Mouse (Mus musculus): ENCODE measurements around the gene Ubtd2.

Ubtd2 gene

GRCm38 (mm10) chr11:32518770-32519169 lies 63.6 kb downstream of the Ubtd2 start:
- no peak for DNase-seq (ENCODE audit: low spot score in 2 of 2)

DNA sequence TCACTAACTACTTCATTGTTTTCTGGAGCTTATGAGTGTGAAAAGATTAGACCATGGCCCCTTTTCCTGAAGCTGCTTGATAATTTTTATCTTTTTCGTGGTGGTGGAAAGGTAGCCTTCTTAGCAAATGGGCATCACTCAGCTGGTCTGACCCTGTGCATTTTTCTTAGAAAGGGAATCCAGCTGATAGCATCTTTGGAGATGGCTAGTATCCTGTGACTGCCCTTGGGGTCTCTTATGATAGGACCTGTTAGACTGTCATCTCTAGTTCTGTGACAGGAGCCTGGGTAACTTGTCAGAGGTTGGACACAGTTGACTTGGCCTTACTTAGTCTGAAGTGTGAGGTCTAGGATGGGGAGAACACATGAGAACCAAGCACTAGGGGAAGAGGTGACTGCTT lies 64.2 kb downstream of the Ubtd2 start:
- no peak for DNase-seq (ENCODE audit: low spot score in 2 of 2)

DNA sequence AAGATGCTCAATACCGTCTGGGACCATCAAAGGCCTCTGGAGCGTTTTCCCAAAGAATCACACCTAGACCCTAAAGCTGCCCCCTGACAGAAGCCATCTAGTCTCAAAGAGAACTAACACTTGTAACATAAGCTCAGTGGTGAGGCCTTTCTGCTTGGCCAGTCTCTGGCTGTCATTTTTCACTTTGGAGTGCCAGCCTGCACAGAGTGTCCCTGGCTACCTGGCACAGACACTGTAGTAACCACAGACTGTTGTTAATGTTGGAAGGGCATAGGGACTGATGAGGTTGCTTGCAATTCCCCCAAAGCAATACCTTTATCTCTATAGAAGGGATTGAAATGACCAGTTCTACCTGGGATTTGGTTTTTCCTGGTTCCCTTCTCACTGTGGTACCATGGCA lies 66.1 kb downstream of the Ubtd2 start:
- DNase-seq (ENCODE audit: low spot score in 2 of 2), result no peak

DNA sequence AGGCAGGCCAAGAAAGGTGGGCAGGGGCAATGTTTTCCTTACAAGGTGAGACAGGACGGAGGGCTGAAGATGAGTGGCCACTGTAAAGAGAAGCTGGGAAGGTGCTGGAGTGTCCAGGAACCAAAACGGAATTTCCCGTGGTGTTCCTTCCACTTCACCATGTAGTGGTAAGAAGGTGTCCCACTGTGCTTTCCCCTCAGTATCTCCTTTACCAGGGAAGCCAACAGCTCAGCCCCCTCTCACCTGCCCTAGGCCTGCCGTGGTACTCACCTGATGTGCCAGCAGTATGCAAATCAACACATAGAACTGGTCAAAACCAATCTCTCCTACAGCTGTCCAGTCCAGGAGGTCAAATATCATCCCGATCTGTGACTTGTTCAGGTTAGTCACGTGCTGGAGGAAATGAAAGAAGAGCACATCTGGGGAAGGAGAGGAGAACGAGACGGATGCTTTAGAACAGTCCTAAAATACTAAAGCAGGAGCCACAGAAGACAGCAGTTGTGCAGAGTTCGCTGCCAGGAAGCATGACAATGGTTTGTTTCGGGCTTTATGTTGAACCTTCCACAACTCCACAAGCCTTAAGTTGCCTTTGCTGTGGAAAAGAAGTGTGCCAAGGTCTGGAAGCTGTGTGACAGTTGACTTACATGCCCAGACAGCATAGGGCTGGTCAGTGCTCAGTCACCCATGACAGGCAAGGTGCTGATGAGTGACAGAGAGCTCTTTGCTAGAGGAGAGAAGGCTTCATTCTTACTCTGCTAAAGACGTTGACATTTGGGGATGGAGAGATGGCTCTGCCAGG lies 69.2 kb downstream of the Ubtd2 start:
- no peak for DNase-seq (ENCODE audit: low spot score in 2 of 2)

DNA sequence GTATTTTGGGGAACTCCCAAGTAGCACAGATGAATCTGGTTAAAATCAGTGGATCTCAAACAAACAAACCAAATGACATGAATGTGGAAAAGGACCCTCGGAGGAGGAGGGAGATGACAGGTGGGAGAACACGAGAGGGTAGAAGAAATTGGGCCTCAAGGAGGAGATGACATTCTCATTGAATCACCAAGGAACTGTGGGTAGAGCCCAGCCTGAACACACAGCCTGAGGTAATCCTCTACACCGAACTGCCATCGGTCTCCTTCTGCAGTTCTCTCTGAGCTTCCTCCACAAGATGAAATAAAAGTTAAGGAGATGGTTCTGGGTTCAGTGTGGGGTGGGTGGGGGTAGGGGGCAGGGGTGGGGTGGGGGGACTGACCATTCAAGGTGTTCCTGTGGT lies 71.8 kb downstream of the Ubtd2 start:
- DNase-seq (ENCODE audit: low spot score in 2 of 2), result no peak

DNA sequence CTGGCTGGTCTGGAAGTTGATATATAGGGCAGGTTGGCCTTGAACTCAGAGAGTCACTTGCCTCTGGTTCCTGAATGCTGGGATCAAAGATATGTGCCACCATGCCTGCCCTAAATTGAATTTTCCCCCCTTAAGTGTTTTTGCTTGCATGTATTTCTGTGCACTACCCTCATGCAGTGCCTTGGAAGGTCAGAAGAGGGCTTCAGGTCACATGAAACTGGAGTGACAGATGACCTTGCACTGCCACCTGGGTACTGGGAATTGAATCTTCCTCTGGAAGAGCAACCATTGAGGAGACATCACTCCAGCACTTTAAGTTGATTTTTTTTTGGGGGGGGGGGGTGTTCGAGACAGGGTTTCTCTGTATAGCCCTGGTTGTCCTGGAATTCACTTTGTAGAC lies 75.0 kb downstream of the Ubtd2 start:
- no peak for DNase-seq (ENCODE audit: low spot score in 2 of 2)

GRCm38 (mm10) chr11:32531871-32532764 lies 76.9 kb downstream of the Ubtd2 start, which contains the start of gene Efcab9:
Gene Efcab9, minus strand, starts transcription at chr11:32532081.
- DNase-seq (ENCODE audit: low spot score in 2 of 2), result no peak

DNA sequence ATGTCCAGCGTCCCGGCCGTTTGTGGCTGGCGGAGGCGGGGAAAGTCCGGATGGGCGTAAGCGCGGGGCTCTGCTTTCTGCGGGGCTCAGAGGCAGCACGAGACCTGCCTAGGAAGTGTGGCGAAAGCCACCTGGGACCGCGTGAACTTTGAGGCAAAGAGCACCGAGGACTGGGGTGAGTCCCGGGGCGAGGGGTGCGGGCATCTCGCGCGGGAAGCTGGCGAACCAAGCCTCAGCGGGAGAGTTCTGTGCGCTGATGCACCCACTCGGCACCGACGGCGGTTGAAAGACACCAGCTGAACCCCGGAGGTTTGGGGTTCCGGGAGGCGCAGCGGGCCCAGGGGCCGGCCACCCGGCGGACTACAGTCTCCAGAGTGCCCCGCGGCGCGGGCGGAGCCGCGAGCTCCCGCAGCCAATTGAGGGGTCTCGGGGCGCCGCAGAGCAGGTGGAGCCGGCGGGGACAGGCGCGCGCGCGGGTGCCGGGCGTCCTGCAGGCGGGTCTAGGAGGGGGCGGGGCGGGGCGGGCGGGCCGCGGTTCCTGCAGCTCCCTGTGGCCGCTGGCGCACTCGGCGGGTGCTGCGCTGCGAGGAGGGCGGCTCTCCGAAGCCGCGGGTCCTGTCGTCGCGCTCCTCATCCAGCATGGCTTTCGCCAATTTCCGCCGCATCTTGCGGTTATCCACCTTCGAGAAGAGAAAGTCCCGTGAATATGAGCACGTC lies 77.8 kb downstream of the Ubtd2 start, which contains the start of gene Stk10:
Gene Stk10, plus strand, starts transcription at position 541 of the 717 bp plus-strand sequence.
- peak; percentile 83 to 91 for DNase-seq (ENCODE audit: low spot score in 2 of 2)

DNA sequence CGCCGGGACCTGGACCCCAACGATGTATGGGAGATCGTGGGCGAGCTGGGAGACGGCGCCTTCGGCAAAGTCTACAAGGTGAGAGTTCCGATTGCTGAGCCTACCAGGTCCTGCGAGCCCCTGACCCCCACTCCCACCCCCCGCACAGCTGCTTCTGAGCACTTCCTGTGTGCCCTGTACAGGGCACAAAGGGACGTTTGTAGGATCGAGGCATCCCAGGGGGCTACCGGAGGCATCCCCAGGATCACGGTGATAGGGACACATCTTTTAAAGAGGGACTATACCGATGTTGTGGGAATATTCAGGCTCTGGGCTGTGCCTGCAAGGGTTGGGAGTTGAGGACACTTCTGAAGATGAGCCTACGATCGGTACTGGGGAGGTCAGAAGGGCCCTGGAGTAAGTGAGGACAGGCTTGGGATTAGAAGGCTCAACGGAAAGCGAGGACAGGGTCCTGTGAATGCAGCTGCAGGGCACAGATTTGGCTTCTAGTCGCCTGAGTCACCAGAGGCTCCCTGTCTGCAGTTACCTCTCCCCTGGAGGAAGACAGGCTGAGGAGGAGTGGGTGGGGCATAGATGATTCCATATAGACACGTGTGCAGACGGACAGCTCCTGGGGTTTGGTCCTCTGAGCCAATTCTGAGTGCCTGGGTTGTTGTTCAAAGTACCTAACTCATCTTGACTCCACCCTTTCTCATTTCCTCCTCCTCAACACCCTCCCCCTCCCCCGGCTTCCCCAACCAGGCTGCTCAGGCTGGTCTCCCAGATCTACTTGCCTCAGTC lies 78.5 kb downstream of the Ubtd2 start:
- DNase-seq (ENCODE audit: low spot score in 2 of 2), result no peak

- DNase-seq (ENCODE audit: low spot score in 2 of 2), result no peak
These were observed 79.4 kb downstream of the Ubtd2 start for GRCm38 (mm10) chr11:32534453-32535075.

GRCm38 (mm10) chr11:32535646-32536045 lies 80.5 kb downstream of the Ubtd2 start:
- no peak for DNase-seq (ENCODE audit: low spot score in 2 of 2)

GRCm38 (mm10) chr11:32536954-32537353 lies 81.8 kb downstream of the Ubtd2 start:
- no peak for DNase-seq (ENCODE audit: low spot score in 2 of 2)

GRCm38 (mm10) chr11:32538435-32538834 lies 83.3 kb downstream of the Ubtd2 start:
- DNase-seq (ENCODE audit: low spot score in 2 of 2), result no peak

- no peak for DNase-seq (ENCODE audit: low spot score in 2 of 2)
These were observed 83.7 kb downstream of the Ubtd2 start for GRCm38 (mm10) chr11:32538846-32539245.

- no peak for DNase-seq (ENCODE audit: low spot score in 2 of 2)
These were observed 84.5 kb downstream of the Ubtd2 start for GRCm38 (mm10) chr11:32539717-32540116.

DNA sequence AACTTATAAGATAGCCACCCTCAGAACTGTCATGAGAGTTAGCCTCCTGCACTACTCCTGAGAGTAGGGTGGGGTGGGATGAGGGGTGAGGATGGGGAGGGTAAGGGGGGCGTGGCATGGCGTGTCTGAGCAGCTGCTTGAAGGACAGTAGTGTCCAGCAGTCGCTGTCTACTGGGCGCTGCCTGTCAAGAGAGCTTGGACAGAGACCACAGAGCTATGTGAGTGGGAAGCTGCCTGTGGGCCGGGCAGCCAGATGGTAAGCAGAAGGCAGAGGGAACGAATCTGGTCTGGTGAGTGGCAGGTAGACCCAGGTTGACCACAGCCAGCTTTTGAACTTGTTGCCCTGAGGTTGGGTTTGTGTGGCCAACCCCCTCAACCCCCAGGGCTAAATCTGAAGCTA lies 85.3 kb downstream of the Ubtd2 start:
- DNase-seq (ENCODE audit: low spot score in 2 of 2), result no peak

GRCm38 (mm10) chr11:32542181-32542580 lies 87.0 kb downstream of the Ubtd2 start:
- no peak for DNase-seq (ENCODE audit: low spot score in 2 of 2)

- DNase-seq (ENCODE audit: low spot score in 2 of 2), result no peak
These were observed 87.7 kb downstream of the Ubtd2 start for GRCm38 (mm10) chr11:32542687-32543411.

GRCm38 (mm10) chr11:32544041-32544440 lies 88.9 kb downstream of the Ubtd2 start:
- DNase-seq (ENCODE audit: low spot score in 2 of 2), result no peak

- DNase-seq (ENCODE audit: low spot score in 2 of 2), result no peak
These were observed 89.3 kb downstream of the Ubtd2 start for GRCm38 (mm10) chr11:32544497-32544896.

Data from urinary bladder, adult 18-20 months (tissue).